Mouse (Mus musculus): ENCODE data around the gene Trpm2.
"Not testable (repeated sequence)": the region's sequence is repeated elsewhere in the genome, so short reads cannot be mapped to it uniquely, and the experiment has no call there.

Trpm2 gene

GRCm38 (mm10) chr10:77976458-77977150 is 6.2 kb upstream of the Trpm2 start:
- DNase-seq: no peak

GRCm38 (mm10) chr10:77975653-77976052 is 5.3 kb upstream of the Trpm2 start:
- no peak for DNase-seq

GRCm38 (mm10) chr10:77974811-77975210 is 4.4 kb upstream of the Trpm2 start:
- no peak for DNase-seq

- DNase-seq: no peak
Observed at GRCm38 (mm10) chr10:77974323-77974722, 4.0 kb upstream of the Trpm2 start.

- no peak for DNase-seq
Observed at GRCm38 (mm10) chr10:77971709-77972553, 1.6 kb upstream of the Trpm2 start.

GRCm38 (mm10) chr10:77971191-77971590 is 828 bp upstream of the Trpm2 start:
- DNase-seq: no peak

- no peak for DNase-seq
Observed at GRCm38 (mm10) chr10:77969973-77970325, 414 bp downstream of the Trpm2 start.

- DNase-seq: peak; percentile 79
Observed at GRCm38 (mm10) chr10:77969274-77969972, 940 bp downstream of the Trpm2 start.

- DNase-seq: no peak
Observed at GRCm38 (mm10) chr10:77963971-77964370, 6.4 kb downstream of the Trpm2 start.

GRCm38 (mm10) chr10:77962725-77963124 is 7.6 kb downstream of the Trpm2 start:
- no peak for DNase-seq

GRCm38 (mm10) chr10:77950468-77950867 is 19.9 kb downstream of the Trpm2 start:
- not testable (repeated sequence) for DNase-seq

GRCm38 (mm10) chr10:77939685-77940084 is 30.7 kb downstream of the Trpm2 start:
- no peak for DNase-seq

GRCm38 (mm10) chr10:77927375-77927774 is 43.0 kb downstream of the Trpm2 start:
- DNase-seq: no peak

- DNase-seq: no peak
Observed at GRCm38 (mm10) chr10:77926140-77926539, 44.2 kb downstream of the Trpm2 start.

- DNase-seq: no peak
Observed at GRCm38 (mm10) chr10:77922681-77923080, 47.7 kb downstream of the Trpm2 start.

- peak; percentile 32 for DNase-seq
Observed at GRCm38 (mm10) chr10:77921009-77921408, 49.4 kb downstream of the Trpm2 start.

GRCm38 (mm10) chr10:77916636-77917335 is 53.6 kb downstream of the Trpm2 start:
- no peak for DNase-seq

- no peak for DNase-seq
Observed at GRCm38 (mm10) chr10:77913292-77913691, 57.1 kb downstream of the Trpm2 start.

- no peak for DNase-seq
Observed at GRCm38 (mm10) chr10:77912605-77913004, 57.8 kb downstream of the Trpm2 start.

- peak; percentile 69 for DNase-seq
Observed at GRCm38 (mm10) chr10:77902894-77903715, 67.3 kb downstream of the Trpm2 start.

GRCm38 (mm10) chr10:77902211-77902893 is 68.0 kb downstream of the Trpm2 start, which contains the start of gene Lrrc3:
TSS of gene Lrrc3 (minus strand) at chr10:77902536.
- DNase-seq: peak; percentile 72
